Mouse (Mus musculus) thymus, adult 2 months (tissue): ENCODE measurements around the gene Cntnap2. TPM values are rescaled to one million over a fixed set of nuclear protein-coding genes. Genes with fewer than 3 reads are reported as not detected.
"Not testable (repeated sequence)": the region's sequence is repeated elsewhere in the genome, so short reads cannot be mapped to it uniquely, and the experiment has no call there.

Experiments
- DNase-seq: peaks from one replicate; pipeline ENCODE4 v3.0.0; 2021
- H3K27ac ChIP-seq: fragments of 200-500 bp; 2 replicates; pipeline ENCODE4 v1.5.1; 2012; ENCODE audit warnings: low read length, control low read depth; ENCODE audit not compliant: control insufficient read depth, insufficient read depth
- H3K27me3 ChIP-seq: fragments of 200-500 bp; 2 replicates; pipeline ENCODE4 v1.6.1; 2012; ENCODE audit warnings: mild to moderate bottlenecking, low read length, moderate library complexity, mixed read lengths; ENCODE audit not compliant: control insufficient read depth, insufficient read depth
- H3K36me3 ChIP-seq: fragments of 200-500 bp; 2 replicates; pipeline ENCODE4 v1.6.1; 2012; ENCODE audit warnings: mild to moderate bottlenecking, low read length, moderate library complexity; ENCODE audit not compliant: control insufficient read depth, insufficient read depth
- H3K4me1 ChIP-seq: fragments of 200-500 bp; replicated peaks from 2 replicates; pipeline ENCODE4 v1.6.1; 2012; ENCODE audit warnings: low read length; ENCODE audit not compliant: control insufficient read depth, insufficient read depth
- H3K4me3 ChIP-seq: fragments of 200-500 bp; 2 replicates; pipeline ENCODE4 v1.5.1; 2012; ENCODE audit warnings: mild to moderate bottlenecking, low read length, control low read depth, moderate library complexity; ENCODE audit not compliant: control insufficient read depth, insufficient read depth
- CTCF ChIP-seq: fragments of 200-500 bp; IDR thresholded peaks from 2 replicates; pipeline ENCODE4 v1.5.1; 2012; ENCODE audit warnings: mild to moderate bottlenecking, control low read depth, low read length, moderate library complexity, borderline replicate concordance; ENCODE audit not compliant: control insufficient read depth, poor library complexity, insufficient read depth; ENCODE audit errors: extremely low read depth
- POLR2A ChIP-seq: fragments of 200-500 bp; IDR thresholded peaks from 2 replicates; pipeline ENCODE4 v1.6.1; 2012; ENCODE audit warnings: mild to moderate bottlenecking, low read length, control low read depth, moderate library complexity; ENCODE audit not compliant: control insufficient read depth, poor library complexity, insufficient read depth; ENCODE audit errors: extremely low read depth
- WGBS: fragments of 180-500 bp; shearing (Covaris S2); methylation state at CpG from one replicate; pipeline ENCODE4 v1.1.7; 2018; 5-methylcytosine and 5-hydroxymethylcytosine counted together
- polyA plus RNA-seq: library from polyadenylated mRNA; depleted of rRNA; stranded (reverse); fragments of >200 nt; gene quantifications from 2 replicates; pipeline ENCODE4 v1.2.3, GENCODE M21; 2012

The Cntnap2 gene
- polyA plus RNA-seq, 1 experiment: 1.0 TPM

DNA sequence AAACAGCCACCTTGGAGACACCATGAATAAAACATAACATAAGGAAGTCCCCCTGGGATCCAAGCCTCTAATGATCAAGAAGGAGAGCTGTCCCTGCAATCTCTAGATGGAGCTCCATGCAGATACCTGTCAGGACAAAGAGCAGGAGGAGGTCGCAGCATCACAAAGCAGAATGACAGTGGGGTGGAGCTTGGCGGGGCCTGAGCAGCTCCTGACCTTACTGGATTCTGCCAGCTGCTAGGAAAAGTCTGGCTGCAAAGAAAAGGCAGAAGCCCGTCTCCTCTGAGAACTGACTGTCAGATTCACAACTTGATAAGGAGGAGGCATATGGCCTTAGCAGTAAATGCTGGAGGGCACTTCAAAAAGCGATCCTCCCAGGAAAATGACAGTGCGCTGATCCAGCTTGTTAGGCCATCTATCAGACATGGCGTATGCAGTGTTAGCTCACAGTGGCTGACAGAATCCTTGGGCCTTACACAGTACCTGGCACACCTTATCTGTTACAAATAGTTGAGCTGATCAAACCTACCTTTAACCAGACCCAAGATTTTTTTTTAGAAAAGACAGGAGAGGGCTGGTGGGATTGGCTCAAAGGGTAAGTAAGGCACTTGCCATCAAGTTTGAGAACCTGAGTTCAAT lies 2050.5 kb downstream of the Cntnap2 start:
- Histone ChIP-seq H3K27ac (no peak overlapping the region), H3K4me3 (no peak overlapping the region), H3K27me3 (no peaks in the 10 kb centered on the region), H3K36me3 (no peaks in the 10 kb centered on the region), H3K4me1 (no peaks in the 10 kb centered on the region)
- no peak for DNase-seq
- WGBS: 66% methylated on average over 6 of the region's 6 CpGs
- TF ChIP-seq CTCF: no peak
- TF ChIP-seq POLR2A: no peak

GRCm38 (mm10) chr6:47134063-47134462 lies 2074.9 kb downstream of the Cntnap2 start:
- not testable (repeated sequence) for H3K4me3 ChIP-seq, H3K27ac ChIP-seq, H3K4me1 ChIP-seq, H3K27me3 ChIP-seq, DNase-seq, H3K36me3 ChIP-seq
- no CpG with 5 or more reads among the region's 1 CpGs for WGBS

- H3K27ac ChIP-seq, H3K36me3 ChIP-seq, H3K4me1 ChIP-seq, H3K27me3 ChIP-seq, H3K4me3 ChIP-seq, DNase-seq: not testable (repeated sequence)
- WGBS: no CpG with 5 or more reads among the region's 1 CpGs
These were observed 2093.9 kb downstream of the Cntnap2 start for GRCm38 (mm10) chr6:47153018-47153417.

GRCm38 (mm10) chr6:47174580-47175294 lies 2115.6 kb downstream of the Cntnap2 start:
- H3K27me3 ChIP-seq, H3K4me1 ChIP-seq, H3K36me3 ChIP-seq, H3K27ac ChIP-seq, DNase-seq, H3K4me3 ChIP-seq: not testable (repeated sequence)
- WGBS: 4% methylated on average over 8 of the region's 8 CpGs

DNA sequence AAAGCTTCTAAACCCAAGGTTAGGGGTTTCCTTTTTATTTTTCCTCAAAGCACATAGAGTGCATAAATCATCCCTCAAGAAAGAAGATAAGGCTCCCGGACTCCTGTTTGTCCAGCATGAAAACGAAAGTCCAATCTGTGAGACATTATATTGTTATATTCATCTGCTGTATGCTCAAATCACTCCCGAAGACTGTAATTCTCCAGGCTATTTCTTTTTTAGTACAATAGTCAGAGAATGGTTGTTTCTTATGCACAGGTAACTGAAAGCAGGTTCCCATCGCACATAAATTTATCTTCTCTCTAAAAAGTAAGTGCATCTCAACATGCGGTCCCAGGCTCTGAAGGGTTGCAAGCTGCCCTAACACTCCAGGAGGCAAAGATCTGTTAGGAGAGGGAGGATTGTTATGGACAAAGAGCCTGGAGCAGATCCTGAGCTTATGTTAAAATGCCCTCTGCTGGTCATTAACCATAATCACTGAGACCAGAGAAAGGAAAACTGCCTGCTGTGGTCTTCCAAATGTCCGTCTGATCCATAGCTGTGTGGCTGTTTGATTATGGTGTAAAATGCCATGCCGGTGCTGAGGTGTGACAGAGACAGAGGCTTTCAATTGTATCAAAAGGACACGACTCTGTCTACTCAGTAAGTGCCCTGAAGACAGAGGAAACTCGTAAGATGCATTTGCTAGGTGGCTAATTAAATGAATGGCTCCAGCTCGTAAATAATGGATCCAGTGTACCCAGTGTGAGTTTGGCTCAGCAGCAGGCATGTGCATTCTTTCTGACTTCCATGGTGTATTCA lies 2116.4 kb downstream of the Cntnap2 start:
- H3K4me3 ChIP-seq, H3K27me3 ChIP-seq, DNase-seq, H3K36me3 ChIP-seq, H3K4me1 ChIP-seq, H3K27ac ChIP-seq: not testable (repeated sequence)
- WGBS: 21% methylated on average over 10 of the region's 10 CpGs

DNA sequence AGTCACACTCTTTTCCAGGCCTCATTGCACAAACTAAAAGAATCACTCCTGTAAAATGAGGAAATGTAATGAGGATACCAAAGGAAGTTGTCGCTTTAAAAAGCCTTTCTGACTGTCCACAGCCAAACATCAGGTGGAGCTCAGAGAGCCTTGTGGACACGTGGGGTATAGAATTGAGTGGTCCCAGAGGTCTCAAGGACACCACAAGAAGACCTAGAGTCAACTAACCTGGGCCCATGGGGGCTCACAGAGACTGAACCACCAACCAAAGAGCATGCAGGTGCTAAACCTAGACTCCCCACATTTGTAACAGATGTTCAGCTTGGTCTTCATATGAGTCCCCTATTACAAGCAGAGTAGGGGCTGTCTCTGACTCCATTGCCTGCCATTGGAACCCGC lies 2117.0 kb downstream of the Cntnap2 start:
- H3K36me3 ChIP-seq, DNase-seq, H3K4me1 ChIP-seq, H3K27me3 ChIP-seq, H3K4me3 ChIP-seq, H3K27ac ChIP-seq: not testable (repeated sequence)
- 49% methylated on average over 3 of the region's 3 CpGs for WGBS

DNA sequence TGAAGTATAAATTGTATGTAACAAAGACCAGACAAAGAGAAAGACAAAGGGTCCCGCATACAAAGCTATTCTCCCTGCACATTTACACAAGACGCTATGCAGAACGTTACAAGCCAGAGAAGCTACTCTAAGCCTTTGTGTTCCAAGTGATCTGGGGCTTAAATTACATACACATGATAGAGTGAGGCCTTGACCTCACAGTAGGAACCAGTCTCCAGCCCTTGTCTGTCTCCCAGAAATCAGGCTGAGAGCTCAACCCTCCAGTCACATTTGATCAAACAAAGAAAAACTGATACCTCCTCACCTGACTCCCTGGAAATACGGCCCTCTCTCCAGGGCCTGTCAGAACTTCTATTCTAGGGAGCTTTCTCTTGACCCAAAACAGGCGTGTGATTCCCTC lies 2122.2 kb downstream of the Cntnap2 start:
- not testable (repeated sequence) for H3K4me3 ChIP-seq, H3K4me1 ChIP-seq, H3K27me3 ChIP-seq, H3K27ac ChIP-seq, H3K36me3 ChIP-seq, DNase-seq
- WGBS: 93% methylated on average over 5 of the region's 5 CpGs
